Mouse (Mus musculus) hindbrain, postnatal 0 days (tissue): Measurements from ENCODE around the gene Arhgap24. TPM values are rescaled to one million over a fixed set of nuclear protein-coding genes. Genes with fewer than 3 reads are reported as not detected.

Experiments used
- ATAC-seq: fragments of 200-750 bp; cut with Nextera tagmentation; 2 replicates; pipeline ENCODE4 v1.8.0; 2017; ENCODE audit warnings: mild to moderate bottlenecking, moderate TSS enrichment, moderate library complexity
- DNase-seq: peaks from one replicate; pipeline ENCODE4 v3.0.0-alpha.2; 2015; ENCODE audit warnings: low spot score
- H3K27ac ChIP-seq: fragments of 300-500 bp; sonication (generic); 2 replicates; pipeline ENCODE4 v1.5.1; 2014; ENCODE audit warnings: mild to moderate bottlenecking
- H3K27me3 ChIP-seq: fragments of 300-500 bp; sonication (generic); 2 replicates; pipeline ENCODE4 v1.6.1; 2014; ENCODE audit warnings: low read length, mixed read lengths; ENCODE audit not compliant: insufficient read depth
- H3K36me3 ChIP-seq: fragments of 300-500 bp; sonication (generic); 2 replicates; pipeline ENCODE4 v1.6.1; 2014; ENCODE audit warnings: low read length, mixed read lengths; ENCODE audit not compliant: insufficient read depth
- H3K4me1 ChIP-seq: fragments of 300-500 bp; sonication (generic); 2 replicates; pipeline ENCODE4 v1.6.1; 2014; ENCODE audit warnings: antibody characterized with exemption, low read length, mixed read lengths; ENCODE audit not compliant: insufficient read depth
- H3K4me2 ChIP-seq: fragments of 300-500 bp; sonication (generic); 2 replicates; pipeline ENCODE4 v1.6.1; 2014; ENCODE audit warnings: low read depth, mild to moderate bottlenecking, low read length, moderate library complexity, mixed read lengths
- H3K4me3 ChIP-seq: fragments of 300-500 bp; sonication (generic); 2 replicates; pipeline ENCODE4 v1.5.1; 2014; ENCODE audit warnings: low read length
- H3K9ac ChIP-seq: fragments of 300-500 bp; sonication (generic); replicated peaks from 2 replicates; pipeline ENCODE4 v1.6.1; 2014; ENCODE audit warnings: mild to moderate bottlenecking, low read length, moderate library complexity, mixed read lengths
- H3K9me3 ChIP-seq: fragments of 300-500 bp; sonication (generic); 2 replicates; pipeline ENCODE4 v1.6.1; 2016; ENCODE audit warnings: low read length, mixed read lengths
- CTCF ChIP-seq: IDR thresholded peaks from 2 replicates; pipeline ENCODE4 v1.5.1; 2016; ENCODE audit warnings: antibody characterized with exemption, control low read depth, low read depth
- WGBS: fragments of 180-500 bp; shearing (Covaris S2); extraction: QIAGEN DNeasy Blood & Tissue Kit; methylation state at CpG from one replicate; pipeline ENCODE4 v1.1.7; 2014; 5-methylcytosine and 5-hydroxymethylcytosine counted together
- polyA plus RNA-seq: library from polyadenylated mRNA; unstranded; fragments of >200 nt; fragmentation: Nextera tagmentation; extraction: Ambion mirVana; gene quantifications from 2 replicates; pipeline ENCODE4 v1.2.1, GENCODE M21; 2015
- total RNA-seq: library from RNA; depleted of rRNA; stranded (reverse); fragments of >200 nt; gene quantifications from 2 replicates; pipeline ENCODE4 v1.2.3, GENCODE M21; 2014

The Arhgap24 gene
- total and polyA plus RNA-seq, 2 experiments from 2014 or later, result 11.4 to 14.2 TPM

GRCm38 (mm10) chr5:102743436-102743835, 262.2 kb downstream of the Arhgap24 start:
- H3K36me3 ChIP-seq, result no peaks in the 10 kb centered on the region
- H3K4me1 ChIP-seq, result no peaks in the 10 kb centered on the region
- H3K27ac ChIP-seq, result no peak overlapping the region
- H3K9me3 ChIP-seq, result no peaks in the 10 kb centered on the region
- DNase-seq (no peak), ATAC-seq (no peak)
- TF ChIP-seq CTCF, result no peak
- no peak overlapping the region for H3K4me2 ChIP-seq
- 75% methylated on average over 3 of the region's 3 CpGs for WGBS
- no peak overlapping the region for H3K9ac ChIP-seq
- H3K27me3 ChIP-seq, result no peaks in the 10 kb centered on the region
- H3K4me3 ChIP-seq, result no peak overlapping the region

GRCm38 (mm10) chr5:102744051-102744450, 262.9 kb downstream of the Arhgap24 start:
- H3K27ac ChIP-seq, result no peak overlapping the region
- no peaks in the 10 kb centered on the region for H3K36me3 ChIP-seq
- no peak overlapping the region for H3K4me3 ChIP-seq
- no peaks in the 10 kb centered on the region for H3K27me3 ChIP-seq
- no peak for ATAC-seq
- 76% methylated on average over 4 of the region's 4 CpGs for WGBS
- no peak for TF ChIP-seq CTCF
- H3K9ac ChIP-seq, result no peak overlapping the region
- no peak for DNase-seq
- H3K4me1 ChIP-seq, result no peaks in the 10 kb centered on the region
- no peak overlapping the region for H3K4me2 ChIP-seq
- no peaks in the 10 kb centered on the region for H3K9me3 ChIP-seq

- no peaks in the 10 kb centered on the region for H3K36me3 ChIP-seq
- no peaks in the 10 kb centered on the region for H3K9me3 ChIP-seq
- H3K4me2 ChIP-seq, result no peak overlapping the region
- H3K27me3 ChIP-seq, result no peaks in the 10 kb centered on the region
- no peak overlapping the region for H3K9ac ChIP-seq
- 68% methylated on average over 9 of the region's 9 CpGs for WGBS
- no peak for TF ChIP-seq CTCF
- no peak overlapping the region for H3K4me3 ChIP-seq
- DNase-seq, result peak; percentile 30
- 0 out of 2 replicates have a peak, but pooled peaks have one; percentile 24 for ATAC-seq
- H3K27ac ChIP-seq, result no peak overlapping the region
- no peaks in the 10 kb centered on the region for H3K4me1 ChIP-seq
Measured at GRCm38 (mm10) chr5:102748146-102748545, 267.0 kb downstream of the Arhgap24 start.

DNA sequence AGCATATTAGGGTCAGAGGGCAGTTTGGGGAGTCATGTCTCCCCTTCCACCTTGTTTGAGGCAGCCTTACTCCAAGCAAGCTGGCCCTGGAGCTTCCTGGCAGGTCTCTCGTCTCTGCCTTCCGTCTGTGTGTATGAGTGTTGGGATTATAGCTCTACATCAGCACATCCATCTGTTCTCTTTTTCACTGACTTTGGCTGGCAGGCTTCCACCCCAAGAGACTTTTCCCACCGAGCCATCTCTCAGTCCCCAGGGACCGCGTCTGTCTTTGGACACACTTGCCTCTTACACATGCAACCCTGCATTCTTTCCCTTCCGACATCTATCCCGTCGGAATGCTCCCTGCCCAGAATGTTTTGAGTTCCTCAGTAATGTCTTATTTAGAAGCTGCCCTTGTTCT, 267.8 kb downstream of the Arhgap24 start:
- TF ChIP-seq CTCF, result no peak
- ATAC-seq (no peak), DNase-seq (peak; percentile 33)
- no peak overlapping the region for H3K9ac ChIP-seq
- 38% methylated on average over 8 of the region's 8 CpGs for WGBS
- H3K27me3 ChIP-seq, result no peaks in the 10 kb centered on the region
- no peaks in the 10 kb centered on the region for H3K9me3 ChIP-seq
- H3K36me3 ChIP-seq, result no peaks in the 10 kb centered on the region
- no peak overlapping the region for H3K27ac ChIP-seq
- no peak overlapping the region for H3K4me3 ChIP-seq
- H3K4me1 ChIP-seq, result no peaks in the 10 kb centered on the region
- H3K4me2 ChIP-seq, result no peak overlapping the region

DNA sequence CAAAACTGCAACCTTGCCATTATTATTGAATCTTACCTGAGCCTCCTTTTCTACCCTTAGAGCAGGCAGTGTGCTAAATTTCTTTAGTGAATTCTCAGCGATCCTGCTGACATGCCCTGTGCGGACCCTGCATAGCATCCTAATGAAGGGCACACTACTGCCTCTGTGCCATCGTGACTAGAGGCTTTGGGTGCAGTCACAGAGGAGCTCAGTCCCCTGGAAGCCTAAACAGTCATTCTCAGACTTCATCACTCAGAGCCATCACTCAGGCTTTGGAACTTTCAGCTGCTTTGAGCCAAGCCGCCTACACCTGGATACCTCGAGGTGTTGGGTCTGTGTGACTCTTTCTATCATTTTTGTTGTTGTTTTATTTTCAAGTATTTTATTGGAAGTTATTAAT, 269.5 kb downstream of the Arhgap24 start:
- Histone ChIP-seq H3K9me3 (no peaks in the 10 kb centered on the region), H3K4me2 (peak overlapping the region; percentile 16; the same call in 1 of the 2 replicates), H3K27ac (no peak overlapping the region), H3K4me1 (no peaks in the 10 kb centered on the region), H3K36me3 (no peaks in the 10 kb centered on the region), H3K27me3 (no peaks in the 10 kb centered on the region), H3K4me3 (no peak overlapping the region), H3K9ac (no peak overlapping the region)
- 70% methylated on average over 5 of the region's 5 CpGs for WGBS
- DNase-seq (no peak), ATAC-seq (no peak)
- TF ChIP-seq CTCF, result no peak

- no peaks in the 10 kb centered on the region for H3K36me3 ChIP-seq
- no peak overlapping the region for H3K9ac ChIP-seq
- no peaks in the 10 kb centered on the region for H3K9me3 ChIP-seq
- WGBS, result 82% methylated on average over 5 of the region's 5 CpGs
- no peak overlapping the region for H3K4me2 ChIP-seq
- TF ChIP-seq CTCF, result no peak
- DNase-seq (no peak), ATAC-seq (no peak)
- no peaks in the 10 kb centered on the region for H3K4me1 ChIP-seq
- H3K27ac ChIP-seq, result no peak overlapping the region
- H3K4me3 ChIP-seq, result no peak overlapping the region
- no peaks in the 10 kb centered on the region for H3K27me3 ChIP-seq
Measured at GRCm38 (mm10) chr5:102751661-102752307, 270.6 kb downstream of the Arhgap24 start.

GRCm38 (mm10) chr5:102752308-102752663, 271.1 kb downstream of the Arhgap24 start:
- no peak overlapping the region for H3K9ac ChIP-seq
- no peak overlapping the region for H3K27ac ChIP-seq
- H3K36me3 ChIP-seq, result no peaks in the 10 kb centered on the region
- no peak for DNase-seq
- H3K4me1 ChIP-seq, result no peaks in the 10 kb centered on the region
- H3K4me3 ChIP-seq, result no peak overlapping the region
- TF ChIP-seq CTCF, result no peak
- H3K27me3 ChIP-seq, result no peaks in the 10 kb centered on the region
- ATAC-seq, result no peak
- H3K4me2 ChIP-seq, result no peak overlapping the region
- no peaks in the 10 kb centered on the region for H3K9me3 ChIP-seq
- whole genome bisulfite sequencing, result 61% methylated on average over 2 of the region's 2 CpGs
